In the genomic region with DNA sequence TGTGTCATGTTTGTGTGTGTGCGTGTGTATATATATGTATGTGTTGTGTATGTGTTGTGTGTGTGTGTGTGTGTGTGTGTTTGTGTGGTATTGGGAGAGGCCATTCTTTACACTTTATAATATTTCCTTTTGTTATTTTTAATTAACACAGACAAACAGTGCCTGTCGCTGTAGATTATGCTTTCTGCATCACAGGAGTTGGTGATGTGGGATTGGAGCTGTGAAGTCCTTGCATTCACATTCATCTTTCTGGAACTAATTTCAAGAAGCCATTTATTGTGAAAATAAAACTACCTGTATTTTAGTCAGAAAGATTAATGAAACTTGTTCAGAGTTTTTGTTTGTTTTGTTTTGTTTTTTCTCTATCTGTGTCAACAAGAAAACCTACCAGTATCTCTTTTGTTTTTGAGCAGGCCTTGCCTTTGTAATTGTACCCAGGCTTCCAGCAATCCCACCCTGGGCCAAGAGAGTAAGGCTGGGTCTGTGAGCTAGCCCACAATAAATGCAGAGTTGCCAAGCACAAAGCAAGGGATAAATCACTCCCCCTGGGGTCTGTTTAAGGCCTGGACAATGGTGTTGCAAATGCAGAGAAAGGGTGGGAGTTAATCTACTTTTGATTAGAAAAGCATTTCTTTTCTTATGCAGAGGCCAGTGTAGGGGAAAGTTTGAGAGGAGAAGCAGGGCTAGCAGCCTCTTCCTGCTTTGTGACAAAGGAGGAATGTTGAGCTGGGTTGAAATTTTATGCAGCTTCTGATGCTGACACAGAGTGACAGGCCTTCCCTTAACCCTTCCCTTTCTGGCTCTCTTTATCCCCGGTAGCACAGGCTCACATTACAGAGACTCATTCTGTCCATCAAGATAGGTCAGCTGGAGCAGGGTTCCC, we compare ENCODE assay signal across 9 mouse cellular contexts.
DNase-seq lines count a peak whose midpoint lies in the region; ATAC-seq and TF ChIP-seq lines count a peak whose summit lies in the region.
"Had no signal": no experiment of that assay in that cellular context is flagged by ENCODE, and none has a peak within 500 bp of the region (broad histone marks: within the 10 kb centered on the region; RNA-seq: fewer than 3 reads in every experiment).

No protein-coding gene starts in this region.

- H3K9me3 ChIP-seq in stomach, embryonic 14.5 days (ENCODE audit: control insufficient read depth, low read depth, low read length), result no peaks in the 10 kb centered on the region
- H3K9me3 ChIP-seq in stomach, postnatal 0 days (ENCODE audit: control insufficient read depth, low read length), result no peaks in the 10 kb centered on the region
- H3K9me3 ChIP-seq in embryonic facial prominence, embryonic 15.5 days (replicated peaks), result no peaks in the 10 kb centered on the region
- no peaks in the 10 kb centered on the region for H3K9me3 ChIP-seq in limb, embryonic 11.5 days (ENCODE audit: control insufficient read depth, low read length)

- no peak for TF ChIP-seq CTCF in stomach, postnatal 0 days (IDR thresholded peaks at IDR 0.05; ENCODE audit: low read depth)

- H3K4me2 ChIP-seq in stomach, embryonic 14.5 days (replicated peaks; ENCODE audit: low read depth, low read length), result no peak overlapping the region
- no peak overlapping the region for H3K4me2 ChIP-seq in stomach, postnatal 0 days (replicated peaks; ENCODE audit: low read depth)
- no peak overlapping the region for H3K4me2 ChIP-seq in embryonic facial prominence, embryonic 15.5 days (replicated peaks)
- H3K4me2 ChIP-seq in limb, embryonic 11.5 days (ENCODE audit: low read depth, severe bottlenecking), result no peak overlapping the region

- DNase-seq in stomach, postnatal 0 days (ENCODE audit: low spot score), result no peak
- peak; percentile 44 for DNase-seq in limb, embryonic 11.5 days (ENCODE audit: low spot score)
- no peak for DNase-seq in urinary bladder, postnatal 36 days (ENCODE audit: low spot score in 2 of 2)
- no peak for DNase-seq in adrenal gland, postnatal 14 days
- no peak for DNase-seq in lung, adult 18-20 months
- DNase-seq: kidney, postnatal 10 days; right cerebral cortex, postnatal 4 days had no signal

- TF ChIP-seq EP300 in stomach, postnatal 0 days (optimal IDR thresholded peaks at IDR 0.05), result no peak

- H3K27ac ChIP-seq in stomach, embryonic 14.5 days (ENCODE audit: low read length), result peak overlapping the region; percentile 44; the same call in 1 of the 2 replicates
- H3K27ac ChIP-seq in stomach, postnatal 0 days (replicated peaks), result no peak overlapping the region
- H3K27ac ChIP-seq in embryonic facial prominence, embryonic 15.5 days (replicated peaks), result peak overlapping the region; percentile 25; the same call in 1 of the 2 replicates
- H3K27ac ChIP-seq in limb, embryonic 11.5 days (replicated peaks; ENCODE audit: low read depth, low read length), result peak overlapping the region; percentile 42; the same call in 1 of the 2 replicates

- H3K27me3 ChIP-seq in stomach, embryonic 14.5 days (ENCODE audit: control insufficient read depth, insufficient read depth, low read length), result no peaks in the 10 kb centered on the region
- H3K27me3 ChIP-seq in stomach, postnatal 0 days (ENCODE audit: control insufficient read depth, insufficient read depth, low read length), result no peaks in the 10 kb centered on the region
- H3K27me3 ChIP-seq in embryonic facial prominence, embryonic 15.5 days, result no peaks in the 10 kb centered on the region
- no peaks in the 10 kb centered on the region for H3K27me3 ChIP-seq in limb, embryonic 11.5 days (ENCODE audit: control insufficient read depth, insufficient read depth, low read length)

- no peak for ATAC-seq in stomach, embryonic 14.5 days (ENCODE audit: insufficient number of reproducible peaks, insufficient read depth, low FRiP score, low read depth)
- no peak for ATAC-seq in stomach, postnatal 0 days (ENCODE audit: low FRiP score, low TSS enrichment)
- peak; percentile 11; the same call in 1 of the 2 replicates for ATAC-seq in embryonic facial prominence, embryonic 15.5 days (ENCODE audit: insufficient number of reproducible peaks, low FRiP score, low TSS enrichment, low read depth)
- peak; percentile 80; the same call in 1 of the 2 replicates for ATAC-seq in limb, embryonic 11.5 days (ENCODE audit: insufficient number of reproducible peaks, low FRiP score, low TSS enrichment, low read depth)

- H3K4me3 ChIP-seq in stomach, embryonic 14.5 days (ENCODE audit: low read depth, low read length), result no peak overlapping the region
- no peak overlapping the region for H3K4me3 ChIP-seq in stomach, postnatal 0 days (ENCODE audit: low read depth, low read length)
- no peak overlapping the region for H3K4me3 ChIP-seq in embryonic facial prominence, embryonic 15.5 days (replicated peaks)
- no peak overlapping the region for H3K4me3 ChIP-seq in limb, embryonic 11.5 days (ENCODE audit: low read depth, low read length)

- no peaks in the 10 kb centered on the region for H3K36me3 ChIP-seq in stomach, embryonic 14.5 days (ENCODE audit: control insufficient read depth, insufficient read depth, low read length)
- no peaks in the 10 kb centered on the region for H3K36me3 ChIP-seq in stomach, postnatal 0 days (ENCODE audit: control insufficient read depth, insufficient read depth, low read length)
- H3K36me3 ChIP-seq in embryonic facial prominence, embryonic 15.5 days, result no peaks in the 10 kb centered on the region
- H3K36me3 ChIP-seq in limb, embryonic 11.5 days (ENCODE audit: control insufficient read depth, insufficient read depth, low read length), result no peaks in the 10 kb centered on the region

- no peak overlapping the region for H3K9ac ChIP-seq in stomach, embryonic 14.5 days (replicated peaks; ENCODE audit: low read depth, low read length)
- H3K9ac ChIP-seq in stomach, postnatal 0 days (ENCODE audit: low read length), result no peak overlapping the region
- H3K9ac ChIP-seq in embryonic facial prominence, embryonic 15.5 days, result no peak overlapping the region
- no peak overlapping the region for H3K9ac ChIP-seq in limb, embryonic 11.5 days (ENCODE audit: low read length)

- WGBS in stomach, embryonic 14.5 days, result 57% methylated on average over 3 of the region's 3 CpGs
- 53% methylated on average over 3 of the region's 3 CpGs for WGBS in stomach, postnatal 0 days
- WGBS in embryonic facial prominence, embryonic 15.5 days, result 43% methylated on average over 3 of the region's 3 CpGs
- 52% methylated on average over 3 of the region's 3 CpGs for WGBS in limb, embryonic 11.5 days

- peaks cover 18% of the 10 kb centered on the region for H3K4me1 ChIP-seq in stomach, embryonic 14.5 days (ENCODE audit: control insufficient read depth, insufficient read depth, low read length)
- H3K4me1 ChIP-seq in stomach, postnatal 0 days (replicated peaks; ENCODE audit: control insufficient read depth, insufficient read depth), result 0 out of 2 replicates have a peak, but pooled peaks cover under 1% of the 10 kb centered on the region
- peaks cover 18% of the 10 kb centered on the region; the same call in 1 of the 2 replicates for H3K4me1 ChIP-seq in embryonic facial prominence, embryonic 15.5 days
- H3K4me1 ChIP-seq in limb, embryonic 11.5 days (ENCODE audit: control insufficient read depth, insufficient read depth, low read length), result peaks cover 7% of the 10 kb centered on the region; the same call in 1 of the 2 replicates

Comparison
In these comparisons a context has a peak if more than half of its experiments do, and no peak if none do; other contexts are left out.
1. ATAC-seq: peak in embryonic facial prominence, embryonic 15.5 days (single experiment) and limb, embryonic 11.5 days (single experiment); none in stomach, embryonic 14.5 days (single experiment) and stomach, postnatal 0 days (single experiment).